16 mouse cellular contexts compared by ENCODE assay signal in the genomic region with DNA sequence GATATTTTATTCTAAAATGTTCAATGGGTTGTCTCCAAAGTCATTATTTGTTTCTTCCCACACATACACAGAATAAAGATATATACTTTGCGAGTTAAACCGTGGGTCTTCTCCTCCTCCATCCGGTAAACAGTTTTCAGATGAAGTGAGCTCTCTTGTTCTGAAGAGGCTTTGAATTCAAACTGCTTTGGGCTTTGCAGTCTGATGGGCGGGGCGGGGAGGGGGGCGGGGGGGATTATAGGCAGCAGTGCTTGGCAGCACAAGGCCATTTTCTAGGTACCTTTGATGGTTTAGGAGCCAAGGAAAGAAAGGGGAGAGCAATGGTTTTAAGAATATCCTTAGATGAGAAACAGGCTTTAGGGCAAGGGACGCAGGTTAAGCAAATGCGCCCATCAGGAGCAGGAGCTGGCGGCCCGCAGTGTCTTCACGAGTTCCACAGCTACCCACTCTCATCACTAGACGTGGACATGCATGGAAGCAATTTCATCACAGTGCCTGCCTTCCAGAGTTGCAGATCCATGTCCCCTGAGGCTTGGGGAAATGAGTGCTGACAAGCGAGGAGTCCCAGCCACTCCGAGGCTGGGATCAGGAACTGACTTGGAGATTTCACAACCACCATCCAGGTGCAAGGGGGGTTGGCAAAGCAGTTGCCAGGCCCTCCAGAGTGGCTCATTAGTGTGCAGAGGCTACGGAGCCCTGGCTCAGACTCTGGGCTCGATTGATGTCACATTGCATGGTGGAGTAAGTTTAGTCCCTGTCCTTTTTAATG.
DNase-seq lines count a peak whose midpoint lies in the region; ATAC-seq and TF ChIP-seq lines count a peak whose summit lies in the region.
"Had no signal": no experiment of that assay in that cellular context is flagged by ENCODE, and none has a peak within 500 bp of the region (broad histone marks: within the 10 kb centered on the region; RNA-seq: fewer than 3 reads in every experiment).

No protein-coding gene starts in this region.

- H3K9ac ChIP-seq in lung, postnatal 0 days (replicated peaks; ENCODE audit: low read depth): no peak overlapping the region
- no peak overlapping the region for H3K9ac ChIP-seq in embryonic facial prominence, embryonic 14.5 days (ENCODE audit: low read depth, low read length)
- no peak overlapping the region for H3K9ac ChIP-seq in midbrain, embryonic 11.5 days (ENCODE audit: low read length)
- H3K9ac ChIP-seq: heart, embryonic 12.5 days; lung, embryonic 14.5 days had no signal

- 56% methylated on average over 16 of the region's 16 CpGs for WGBS in lung, postnatal 0 days
- 57% methylated on average over 16 of the region's 16 CpGs for WGBS in lung, adult 2 months
- WGBS in embryonic facial prominence, embryonic 14.5 days: 32% methylated on average over 15 of the region's 16 CpGs
- 27% methylated on average over 16 of the region's 16 CpGs for WGBS in midbrain, embryonic 11.5 days

- no peak overlapping the region for H3K27ac ChIP-seq in lung, postnatal 0 days (ENCODE audit: low read length)
- H3K27ac ChIP-seq in embryonic facial prominence, embryonic 14.5 days (replicated peaks; ENCODE audit: low read depth, low read length): no peak overlapping the region
- H3K27ac ChIP-seq in midbrain, embryonic 11.5 days (ENCODE audit: low read depth, low read length): no peak overlapping the region

- H3K4me3 ChIP-seq in lung, postnatal 0 days (ENCODE audit: low read depth, low read length): no peak overlapping the region
- no peak overlapping the region for H3K4me3 ChIP-seq in lung, adult 2 months (replicated peaks; ENCODE audit: extremely low read depth, low read depth, low read length)
- H3K4me3 ChIP-seq in embryonic facial prominence, embryonic 14.5 days (ENCODE audit: low read depth, low read length): no peak overlapping the region
- no peak overlapping the region for H3K4me3 ChIP-seq in midbrain, embryonic 11.5 days (ENCODE audit: low read depth, low read length)
- H3K4me3 ChIP-seq: heart, embryonic 12.5 days had no signal

- no peak for TF ChIP-seq EP300 in lung, postnatal 0 days (IDR thresholded peaks at IDR 0.05)

- H3K27me3 ChIP-seq in lung, postnatal 0 days (replicated peaks; ENCODE audit: insufficient read depth, low read length): no peaks in the 10 kb centered on the region
- H3K27me3 ChIP-seq in embryonic facial prominence, embryonic 14.5 days (replicated peaks; ENCODE audit: control insufficient read depth, insufficient read depth, low read length): no peaks in the 10 kb centered on the region
- H3K27me3 ChIP-seq in midbrain, embryonic 11.5 days (ENCODE audit: control insufficient read depth, insufficient read depth, low read length): peaks cover 2% of the 10 kb centered on the region; the same call in 1 of the 2 replicates

- no peaks in the 10 kb centered on the region for H3K36me3 ChIP-seq in lung, postnatal 0 days (ENCODE audit: insufficient read depth, low read length)
- H3K36me3 ChIP-seq in embryonic facial prominence, embryonic 14.5 days (ENCODE audit: control insufficient read depth, insufficient read depth, low read length): no peaks in the 10 kb centered on the region
- H3K36me3 ChIP-seq in midbrain, embryonic 11.5 days (ENCODE audit: control insufficient read depth, insufficient read depth, low read length): no peaks in the 10 kb centered on the region
- H3K36me3 ChIP-seq: heart, embryonic 12.5 days had no signal

- TF ChIP-seq CTCF in lung, postnatal 0 days (IDR thresholded peaks at IDR 0.05): no peak
- no peak for TF ChIP-seq CTCF in lung, adult 2 months (IDR thresholded peaks at IDR 0.05; ENCODE audit: insufficient read depth, low read length)

- no peaks in the 10 kb centered on the region for H3K9me3 ChIP-seq in lung, postnatal 0 days (ENCODE audit: low read length)
- H3K9me3 ChIP-seq in embryonic facial prominence, embryonic 14.5 days (ENCODE audit: control insufficient read depth, low read length): no peaks in the 10 kb centered on the region
- no peaks in the 10 kb centered on the region; the same call in 1 of the 2 replicates for H3K9me3 ChIP-seq in midbrain, embryonic 11.5 days (ENCODE audit: control insufficient read depth, low read length)

- peak; percentile 61 for DNase-seq in lung, postnatal 0 days (ENCODE audit: low spot score)
- no peak for DNase-seq in lung, adult 2 months
- peak; percentile 71 for DNase-seq in embryonic facial prominence, embryonic 14.5 days (ENCODE audit: low spot score)
- peak; percentile 87 for DNase-seq in midbrain, embryonic 11.5 days (ENCODE audit: low spot score, missing footprints)
- DNase-seq in cerebellum, adult 8-10 months: no peak
- no peak for DNase-seq in layer of hippocampus, adult 11-12 months (ENCODE audit: low spot score)
- DNase-seq: cerebellum, adult 11 months; gastrocnemius, postnatal 10 days; kidney, postnatal 36 days; layer of hippocampus, postnatal 36 days; lung, embryonic 14.5 days had no signal

- no peak overlapping the region for H3K4me2 ChIP-seq in lung, postnatal 0 days (replicated peaks; ENCODE audit: low read depth, low read length)
- no peak overlapping the region for H3K4me2 ChIP-seq in embryonic facial prominence, embryonic 14.5 days (ENCODE audit: low read depth, low read length)
- no peak overlapping the region for H3K4me2 ChIP-seq in midbrain, embryonic 11.5 days
- H3K4me2 ChIP-seq: heart, embryonic 12.5 days; lung, embryonic 14.5 days had no signal

- TF ChIP-seq POLR2A in lung, adult 2 months (IDR thresholded peaks at IDR 0.05; ENCODE audit: borderline replicate concordance, extremely low read depth, low read depth, low read length): no peak

- H3K4me1 ChIP-seq in lung, postnatal 0 days (ENCODE audit: insufficient read depth, low read depth, low read length): no peaks in the 10 kb centered on the region
- no peaks in the 10 kb centered on the region for H3K4me1 ChIP-seq in lung, adult 2 months (ENCODE audit: control insufficient read depth, insufficient read depth, low read length)
- 0 out of 2 replicates have a peak, but pooled peaks cover 4% of the 10 kb centered on the region for H3K4me1 ChIP-seq in embryonic facial prominence, embryonic 14.5 days (ENCODE audit: control insufficient read depth, insufficient read depth, low read length)
- peaks cover 3% of the 10 kb centered on the region; the same call in 1 of the 2 replicates for H3K4me1 ChIP-seq in midbrain, embryonic 11.5 days (ENCODE audit: control insufficient read depth, insufficient read depth, low read length)
- H3K4me1 ChIP-seq: heart, embryonic 12.5 days had no signal

- ATAC-seq in lung, postnatal 0 days: peak; percentile 67
- ATAC-seq in embryonic facial prominence, embryonic 14.5 days (ENCODE audit: low read depth): no peak
- ATAC-seq in midbrain, embryonic 11.5 days (ENCODE audit: low FRiP score): 0 out of 2 replicates have a peak, but pooled peaks have one; percentile 16
- no peak for ATAC-seq in megakaryocyte, adult 5-6 weeks (ENCODE audit: poor library complexity, severe bottlenecking)
- ATAC-seq: activated CD4-positive, CD25-positive, alpha-beta regulatory T cell, adult 4 months; CD4-positive, CD25-positive, alpha-beta regulatory T cell, adult 4 months; intestine, embryonic 16.5 days had no signal

Comparison
In these comparisons a context has a peak if more than half of its experiments do, and no peak if none do; other contexts are left out.
1. DNase-seq: peak in lung, postnatal 0 days (single experiment), embryonic facial prominence, embryonic 14.5 days (single experiment) and midbrain, embryonic 11.5 days (single experiment); none in lung, adult 2 months (single experiment), cerebellum, adult 8-10 months (single experiment) and layer of hippocampus, adult 11-12 months (single experiment).
2. ATAC-seq: peak in lung, postnatal 0 days (single experiment) and midbrain, embryonic 11.5 days (single experiment); none in embryonic facial prominence, embryonic 14.5 days (single experiment) and megakaryocyte, adult 5-6 weeks (single experiment).